ENCODE assay signal across 11 mouse cellular contexts in genomic region chr16:43388389-43388788, GRCm38 (mm10).
"Had no signal": no experiment of that assay in that cellular context is flagged by ENCODE, and none has a peak within 500 bp of the region (broad histone marks: within the 10 kb centered on the region; RNA-seq: fewer than 3 reads in every experiment).

No protein-coding gene starts in this region.

- DNase-seq: gastrocnemius, adult 2 months; gastrocnemius, postnatal 10 days; gastrocnemius, postnatal 25 days; heart, adult 2 months; heart, postnatal 4 days; kidney, adult 8-10 months; kidney, postnatal 10 days; kidney, postnatal 25 days; kidney, postnatal 4 days; liver; liver, embryonic 13.5 days had no signal
